Comparison of ENCODE assay signal across 8 mouse cellular contexts in the genomic region with DNA sequence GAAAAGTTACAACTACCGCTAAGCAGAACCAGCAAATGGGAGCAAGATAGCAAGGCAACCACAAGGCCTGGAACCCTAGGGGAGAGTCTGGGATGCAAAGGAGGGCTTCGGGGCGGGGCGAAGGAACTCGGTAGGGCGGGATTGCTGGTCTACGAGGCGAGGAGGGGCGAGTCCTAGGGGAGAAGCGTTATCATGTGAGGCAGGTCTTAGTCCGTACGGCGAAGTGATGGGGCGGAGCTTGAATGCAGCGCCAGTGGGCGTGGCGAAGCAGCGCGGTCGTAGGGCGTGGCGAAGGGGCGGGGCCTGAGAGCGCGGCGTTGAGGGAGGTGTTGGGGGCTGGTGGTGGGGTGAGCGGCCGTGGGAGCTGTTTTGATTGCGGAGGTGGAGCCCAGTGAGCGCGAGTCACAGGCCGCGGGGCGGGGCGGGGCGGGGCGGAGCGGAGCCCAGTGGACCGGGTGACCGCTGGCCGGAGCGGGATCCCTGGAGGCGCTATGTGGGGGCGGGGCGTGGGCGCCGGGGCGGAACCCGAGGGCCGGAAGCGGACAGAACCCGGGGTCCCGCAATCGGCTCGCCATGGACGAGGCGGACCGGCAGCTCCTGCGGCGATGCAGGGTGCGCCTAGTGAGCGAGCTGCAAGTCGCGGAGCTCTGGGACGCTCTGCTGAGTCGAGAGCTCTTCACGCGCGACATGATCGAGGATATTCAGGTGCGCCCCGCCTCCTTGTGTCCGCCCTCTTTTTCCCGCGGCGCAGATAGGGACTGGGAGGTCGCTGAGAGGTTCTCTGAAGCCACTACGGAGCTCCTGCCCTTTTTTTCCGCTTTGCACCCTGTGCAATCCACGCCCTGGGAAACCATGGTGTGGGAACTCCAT. TPM values are rescaled to one million over a fixed set of nuclear protein-coding genes. Genes with fewer than 3 reads are reported as not detected.
DNase-seq lines count a peak whose midpoint lies in the region; ATAC-seq and TF ChIP-seq lines count a peak whose summit lies in the region.

A gene (plus strand): TSS at position 331 of the 870 bp plus-strand sequence.

- peak within 1 kb of the TSS; percentile 86 for H3K4me3 ChIP-seq in MEL (ENCODE audit: control insufficient read depth in 1 of 2, insufficient read depth in 1 of 2, low read depth in 2 of 2, low read length in 2 of 2)
- peak within 1 kb of the TSS; percentile 76 for H3K4me3 ChIP-seq in cerebellum, adult 2 months (replicated peaks; ENCODE audit: insufficient read depth, low read depth, low read length)
- peak within 1 kb of the TSS; percentile 75 for H3K4me3 ChIP-seq in lung, embryonic 16.5 days (ENCODE audit: low read length)

- peaks cover 0 to 6% of the 10 kb centered on the region in 2 experiments; a peak in 2 of 4 replicates for H3K36me3 ChIP-seq in MEL (ENCODE audit: control insufficient read depth in 1 of 2, insufficient read depth in 2 of 2, low read length in 2 of 2)
- H3K36me3 ChIP-seq in lung, embryonic 16.5 days (ENCODE audit: control insufficient read depth, insufficient read depth, low read length) = peaks cover 5% of the 10 kb centered on the region

- peak; percentile 39 to 74; a peak in 3 of 4 replicates for TF ChIP-seq POLR2A in MEL (IDR thresholded peaks at IDR 0.05; ENCODE audit: control insufficient read depth in 1 of 2, insufficient read depth in 1 of 2, low read depth in 1 of 2, low read length in 2 of 2, poor library complexity in 1 of 2)
- TF ChIP-seq POLR2A in cerebellum, adult 2 months (IDR thresholded peaks at IDR 0.05; ENCODE audit: borderline replicate concordance, insufficient read depth, low read length) = peak; percentile 65; the same call in 1 of the 2 replicates

- peaks cover 2% of the 10 kb centered on the region; the same call in 1 of the 2 replicates for H3K79me2 ChIP-seq in MEL (ENCODE audit: control insufficient read depth, insufficient read depth, low read length, poor library complexity)

- H3K4me2 ChIP-seq in lung, embryonic 16.5 days (ENCODE audit: low read depth, low read length) = peak within 1 kb of the TSS; percentile 69

- peaks cover 6 to 8% of the 10 kb centered on the region in 2 experiments for H3K4me1 ChIP-seq in MEL (ENCODE audit: control insufficient read depth in 1 of 2, insufficient read depth in 2 of 2, low read length in 2 of 2)
- H3K4me1 ChIP-seq in cerebellum, adult 2 months (ENCODE audit: control insufficient read depth, insufficient read depth, low read length) = peaks cover 4% of the 10 kb centered on the region; the same call in 1 of the 2 replicates
- H3K4me1 ChIP-seq in lung, embryonic 16.5 days (replicated peaks; ENCODE audit: control insufficient read depth, insufficient read depth, low read length) = peaks cover 21% of the 10 kb centered on the region

- TF ChIP-seq CTCF in MEL (IDR thresholded peaks at IDR 0.05 in 2 of 3, conservative IDR thresholded peaks at IDR 0.05 in 1 of 3; ENCODE audit: control insufficient read depth in 1 of 3, insufficient read depth in 1 of 3, low read depth in 2 of 3, low read length in 3 of 3, poor library complexity in 1 of 3, severe bottlenecking in 1 of 3) = no peak
- TF ChIP-seq CTCF in cerebellum, adult 2 months (IDR thresholded peaks at IDR 0.05; ENCODE audit: borderline replicate concordance, insufficient read depth, low read depth, low read length) = no peak

- no peaks in the 10 kb centered on the region for H3K27me3 ChIP-seq in MEL (ENCODE audit: control insufficient read depth in 1 of 2, insufficient read depth in 2 of 2, low read length in 2 of 2)
- no peaks in the 10 kb centered on the region for H3K27me3 ChIP-seq in cerebellum, adult 2 months (ENCODE audit: control insufficient read depth, insufficient read depth, low read length)
- no peaks in the 10 kb centered on the region for H3K27me3 ChIP-seq in lung, embryonic 16.5 days (ENCODE audit: control insufficient read depth, insufficient read depth, low read depth, low read length)

- peak within 1 kb of the TSS; percentile 81 for H3K9ac ChIP-seq in MEL (ENCODE audit: control insufficient read depth, low read depth, low read length, poor library complexity, severe bottlenecking)
- H3K9ac ChIP-seq in lung, embryonic 16.5 days (ENCODE audit: low read length) = peak within 1 kb of the TSS; percentile 81

- DNase-seq in MEL (ENCODE audit: low read depth, low spot score) = peak; percentile 98
- peak; percentile 96 to 98 for DNase-seq in cerebellum, adult 2 months
- peak; percentile 97 for DNase-seq in forelimb bud, embryonic 11.5 days (ENCODE audit: low read depth, low spot score)
- peak; percentile 91 for DNase-seq in layer of hippocampus, adult 9-10 months (ENCODE audit: low spot score)
- DNase-seq in ovary, postnatal 10 days (ENCODE audit: low spot score) = peak; percentile 93
- DNase-seq in thymus, postnatal 10 days (ENCODE audit: low spot score in 2 of 2) = peak; percentile 95 to 98

- WGBS in cerebellum, adult 2 months = 1% methylated on average over 72 of the region's 80 CpGs
- WGBS in lung, embryonic 16.5 days = under 1% methylated on average over 79 of the region's 80 CpGs

- no peak for TF ChIP-seq RAD21 in MEL (IDR thresholded peaks at IDR 0.05; ENCODE audit: low read depth, low read length)

- ATAC-seq in hematopoietic stem cell, adult 5-6 weeks (replicated peaks in 1 of 2; ENCODE audit: insufficient read depth in 1 of 2, low FRiP score in 2 of 2, low TSS enrichment in 1 of 2, low read depth in 1 of 2, poor library complexity in 2 of 2, severe bottlenecking in 2 of 2) = peak; percentile 51 to 74
- ATAC-seq in lung, embryonic 16.5 days (ENCODE audit: low read depth) = peak; percentile 86

- H3K27ac ChIP-seq in MEL (ENCODE audit: control insufficient read depth, low read depth, low read length) = peak within 1 kb of the TSS; percentile 88
- peak within 1 kb of the TSS; percentile 49 for H3K27ac ChIP-seq in cerebellum, adult 2 months (ENCODE audit: insufficient read depth, low read length)
- peak within 1 kb of the TSS; percentile 98 for H3K27ac ChIP-seq in lung, embryonic 16.5 days (ENCODE audit: low read length)

- TF ChIP-seq EP300 in MEL (IDR thresholded peaks at IDR 0.05; ENCODE audit: low read depth in 1 of 2, low read length in 2 of 2) = no peak

- no peaks in the 10 kb centered on the region for H3K9me3 ChIP-seq in MEL (replicated peaks; ENCODE audit: insufficient read depth, low read length)
- no peaks in the 10 kb centered on the region for H3K9me3 ChIP-seq in lung, embryonic 16.5 days (ENCODE audit: control insufficient read depth, low read length)

TF ChIP-seq in MEL, 35 proteins besides CTCF, POLR2A, EP300 and RAD21:
- TF ChIP-seq E2F4 (IDR thresholded peaks at IDR 0.05; ENCODE audit: borderline replicate concordance, low read depth, low read length) = peak; percentile 67; the same call in 1 of the 2 replicates
- peak; percentile 24; the same call in 1 of the 2 replicates for TF ChIP-seq HCFC1 (IDR thresholded peaks at IDR 0.05; ENCODE audit: low read depth, low read length)
- TF ChIP-seq MAZ (IDR thresholded peaks at IDR 0.05; ENCODE audit: low read depth, low read length) = no peak; the same call in 1 of the 2 replicates
- 0 out of 2 replicates have a peak, but pooled peaks have one; percentile 43 for TF ChIP-seq ELF1 (IDR thresholded peaks at IDR 0.05; ENCODE audit: low read depth, low read length)
- peak; percentile 29; the same call in 1 of the 2 replicates for TF ChIP-seq USF1 (IDR thresholded peaks at IDR 0.05; ENCODE audit: low read depth, low read length)
- TF ChIP-seq NELFE (IDR thresholded peaks at IDR 0.05; ENCODE audit: low read depth, low read length) = peak; percentile 58
- TF ChIP-seq SIN3A (IDR thresholded peaks at IDR 0.05; ENCODE audit: low read length) = peak; percentile 69
- TF ChIP-seq MXI1 (IDR thresholded peaks at IDR 0.05; ENCODE audit: low read depth, low read length) = 0 out of 2 replicates have a peak, but pooled peaks have one; percentile 32
- no peak for TF ChIP-seq CHD1 (IDR thresholded peaks at IDR 0.05; ENCODE audit: low read depth, low read length)
TF ChIP-seq in MEL: peak in this region for 7.

RNA-seq across cellular contexts. Expression of the gene that starts here (rescaled TPM):
- total RNA-seq in MEL (2012; rRNA removed) = 2.8 and 3.8 TPM in 2 replicates
- polyA plus RNA-seq in MEL (2012; ENCODE audit: insufficient read depth in 1 of 2, insufficient read length in 2 of 2, low read depth in 1 of 2, low replicate concordance in 2 of 2, missing spikeins in 1 of 2) = 1 to 10 TPM in 1 of 2 experiments, not detected in 1; 6.4 TPM
- 20.0 and 21.8 TPM in 2 replicates for polyA plus RNA-seq in cerebellum, adult 2 months (2012; rRNA removed)
- 10.2 and 13.8 TPM in 2 replicates for total RNA-seq in hematopoietic stem cell, adult 5-6 weeks (2017)
- polyA plus RNA-seq in lung, embryonic 16.5 days (2015; fragmentation: Nextera tagmentation; extraction: Ambion mirVana) = 23.9 and 24.6 TPM in 2 replicates

Comparison
In these comparisons a context has a peak if more than half of its experiments do, and no peak if none do; other contexts are left out.
1. Peak in every context shown above with its lines: DNase-seq, ATAC-seq, H3K4me3 ChIP-seq and H3K27ac ChIP-seq.